Mouse (Mus musculus): ENCODE measurements around the gene Krt5.
"Not testable (repeated sequence)": the region's sequence is repeated elsewhere in the genome, so short reads cannot be mapped to it uniquely, and the experiment has no call there.

Krt5 gene

DNA sequence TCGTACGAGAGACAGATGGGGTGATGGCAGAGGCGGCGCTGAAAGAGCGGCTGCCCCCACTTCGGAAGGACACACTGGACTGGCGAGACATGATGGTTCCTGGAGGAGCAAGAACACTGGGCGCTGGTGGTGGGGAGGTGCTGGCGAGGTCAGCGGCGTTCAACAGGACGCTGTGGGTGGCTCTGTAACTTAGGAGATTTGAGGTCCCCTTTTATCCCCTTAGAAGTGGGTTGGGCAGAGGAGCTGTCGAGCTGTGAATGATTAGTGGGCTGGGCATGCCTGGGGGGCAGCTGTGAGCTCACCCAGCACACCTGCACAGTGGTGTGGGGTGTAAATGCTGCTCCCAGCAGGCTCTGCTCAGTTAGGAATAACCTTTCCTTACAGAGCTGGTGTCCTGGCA lies at the start of gene Krt5:
TSS of gene Krt5 (minus strand) at position 179 of the 400 bp plus-strand sequence.
- no peak for DNase-seq (ENCODE audit: inconsistent age in 2 of 2, low spot score in 1 of 2)

DNA sequence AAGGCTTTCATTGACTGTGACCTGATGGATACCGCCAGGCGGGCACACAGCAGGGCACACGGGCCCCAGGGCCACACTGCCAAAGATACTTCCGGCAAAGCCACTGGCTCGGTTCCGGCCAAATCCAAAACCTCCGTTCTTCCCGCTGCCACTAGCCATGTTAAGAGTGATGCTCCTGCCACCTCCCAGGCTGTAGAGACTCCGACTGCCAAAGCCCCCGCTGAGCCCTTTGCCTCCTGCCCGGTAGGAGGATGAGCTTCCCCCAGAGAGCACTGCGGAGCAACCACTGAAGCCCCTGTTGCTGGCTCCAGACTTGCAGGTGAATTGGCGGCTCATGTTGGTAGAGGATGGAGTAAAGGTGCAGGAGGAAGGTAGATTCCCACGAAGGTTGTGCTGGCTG lies 30.0 kb upstream of the Krt5 start, which contains the start of gene Krt71:
TSS of gene Krt71 (minus strand) at position 399 of the 400 bp plus-strand sequence.
- no peak for DNase-seq (ENCODE audit: inconsistent age in 2 of 2, low spot score in 1 of 2)

DNA sequence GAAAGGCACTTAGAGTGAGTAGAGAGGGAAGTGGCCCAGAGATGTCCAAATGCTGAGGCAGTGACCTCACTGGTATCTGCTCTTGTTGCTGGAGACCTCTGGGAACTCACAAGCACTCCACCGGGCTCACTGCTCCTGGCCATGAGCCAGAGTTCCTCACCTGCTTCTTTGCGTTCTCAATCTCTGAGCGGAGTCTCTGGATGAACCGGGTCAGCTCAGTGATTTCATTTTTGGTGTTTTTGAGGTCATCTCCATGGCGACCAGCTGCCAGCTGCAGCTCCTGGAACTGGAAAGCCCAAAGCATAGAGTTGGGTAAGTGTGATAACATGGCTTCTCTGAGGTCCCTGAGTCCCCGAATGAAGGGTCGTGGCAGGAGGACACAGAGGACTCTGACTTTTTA lies 25.1 kb upstream of the Krt5 start:
- DNase-seq (ENCODE audit: inconsistent age in 2 of 2, low spot score in 1 of 2) = peak; percentile 7 to 61

DNA sequence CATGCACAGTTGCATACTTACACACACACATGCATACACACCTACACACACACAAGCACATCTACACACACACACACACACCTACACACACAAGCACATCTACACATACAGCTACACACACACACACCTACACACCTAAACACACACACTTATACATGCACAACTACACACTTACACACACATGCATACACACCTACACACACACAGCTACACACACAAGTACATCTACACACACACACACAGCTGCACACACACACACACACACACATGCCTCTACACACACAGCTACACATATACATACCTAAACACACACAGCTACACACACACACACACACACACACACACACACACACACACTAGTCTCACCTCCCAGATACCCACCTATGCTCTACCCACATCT lies 18.0 kb upstream of the Krt5 start:
- no peak for DNase-seq (ENCODE audit: inconsistent age in 2 of 2, low spot score in 1 of 2)

- no peak for DNase-seq (ENCODE audit: inconsistent age in 2 of 2, low spot score in 1 of 2)
These were observed 12.0 kb upstream of the Krt5 start for GRCm38 (mm10) chr15:101724686-101725085.

- DNase-seq (ENCODE audit: inconsistent age in 2 of 2, low spot score in 1 of 2) = no peak
These were observed 3.1 kb upstream of the Krt5 start for GRCm38 (mm10) chr15:101715831-101716230.

- DNase-seq (ENCODE audit: inconsistent age in 2 of 2, low spot score in 1 of 2) = no peak
These were observed 1.7 kb upstream of the Krt5 start for GRCm38 (mm10) chr15:101714356-101714755.

DNA sequence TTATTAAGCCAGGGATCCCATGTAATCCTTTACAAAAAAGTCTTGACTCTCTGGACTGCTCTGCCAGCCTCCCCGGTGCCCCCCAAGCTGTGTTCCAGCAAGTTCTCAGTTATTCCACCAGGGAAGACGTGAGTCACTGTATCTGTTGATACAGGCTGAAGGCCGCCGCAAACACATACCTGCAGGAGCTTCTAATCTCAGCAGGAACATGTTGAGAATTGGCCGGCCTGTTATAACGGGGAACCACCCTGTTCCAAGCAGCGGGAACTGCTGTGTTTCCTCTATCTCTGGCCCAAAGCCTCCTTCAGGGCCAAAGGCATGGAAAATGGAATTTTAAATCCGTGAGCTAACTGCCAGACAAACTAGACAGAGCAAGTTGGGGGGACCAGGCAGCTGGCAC lies 1.0 kb upstream of the Krt5 start:
- no peak for DNase-seq (ENCODE audit: inconsistent age in 2 of 2, low spot score in 1 of 2)

DNA sequence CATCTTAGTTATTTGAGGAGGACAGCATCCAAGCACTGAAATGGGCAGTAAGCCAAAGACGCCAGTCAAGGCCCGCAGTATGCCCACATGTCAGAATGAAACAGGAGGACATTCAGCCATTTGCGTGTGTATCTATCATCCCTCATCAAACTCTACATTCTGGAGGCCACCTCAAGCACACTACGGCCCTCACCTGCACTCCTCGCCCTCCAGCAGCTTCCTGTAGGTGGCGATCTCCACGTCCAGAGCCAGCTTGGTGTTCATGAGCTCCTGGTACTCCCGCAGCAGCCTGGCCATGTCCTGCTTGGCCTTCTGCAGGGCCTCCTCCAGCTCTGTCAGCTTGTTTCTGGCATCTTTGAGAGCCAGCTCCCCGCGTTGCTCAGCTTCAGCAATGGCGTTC lies 4.0 kb downstream of the Krt5 start:
- DNase-seq (ENCODE audit: inconsistent age in 2 of 2, low spot score in 1 of 2) = no peak

- no peak for DNase-seq (ENCODE audit: inconsistent age in 2 of 2, low spot score in 1 of 2)
These were observed 5.2 kb downstream of the Krt5 start for GRCm38 (mm10) chr15:101707454-101707853.

DNA sequence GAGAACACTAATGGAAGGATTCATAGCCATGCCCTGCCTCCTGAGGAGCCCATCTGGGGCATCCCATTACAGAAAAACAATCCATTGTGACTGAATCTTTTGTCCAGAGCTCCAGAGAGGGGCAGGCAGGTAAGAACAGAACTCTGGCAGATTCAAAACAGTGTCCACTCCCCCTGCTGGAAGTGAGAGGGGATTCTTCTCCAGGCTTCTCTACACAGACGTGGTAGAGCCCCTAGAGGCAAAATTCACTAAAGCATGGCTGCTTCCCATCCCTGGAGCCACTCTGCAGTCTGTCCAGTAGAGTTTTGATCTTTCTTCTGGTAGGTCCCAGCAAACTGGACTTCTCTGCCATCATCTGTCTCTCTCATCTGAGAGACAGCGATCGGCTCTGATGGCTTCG lies 8.6 kb downstream of the Krt5 start:
- no peak for DNase-seq (ENCODE audit: inconsistent age in 2 of 2, low spot score in 1 of 2)

DNA sequence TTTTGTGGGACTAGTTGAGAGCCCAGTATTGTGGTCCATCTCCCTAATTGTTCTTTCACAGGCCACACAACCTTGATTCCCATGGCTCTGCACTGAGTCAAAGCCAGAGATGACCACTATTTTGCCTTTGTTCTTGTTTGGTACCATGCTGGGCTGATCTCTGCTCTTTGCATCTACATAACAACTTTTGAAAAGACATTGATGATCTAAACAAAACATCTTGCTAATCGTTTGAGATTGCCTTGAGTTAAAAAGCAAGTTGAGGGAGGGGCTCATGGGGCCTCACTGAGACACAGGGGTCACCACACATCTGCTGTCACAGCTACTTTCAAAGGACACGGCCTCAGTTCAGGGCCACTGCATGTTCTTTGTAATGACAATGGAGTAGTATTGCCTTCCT lies 10.3 kb downstream of the Krt5 start:
- no peak for DNase-seq (ENCODE audit: inconsistent age in 2 of 2, low spot score in 1 of 2)

DNA sequence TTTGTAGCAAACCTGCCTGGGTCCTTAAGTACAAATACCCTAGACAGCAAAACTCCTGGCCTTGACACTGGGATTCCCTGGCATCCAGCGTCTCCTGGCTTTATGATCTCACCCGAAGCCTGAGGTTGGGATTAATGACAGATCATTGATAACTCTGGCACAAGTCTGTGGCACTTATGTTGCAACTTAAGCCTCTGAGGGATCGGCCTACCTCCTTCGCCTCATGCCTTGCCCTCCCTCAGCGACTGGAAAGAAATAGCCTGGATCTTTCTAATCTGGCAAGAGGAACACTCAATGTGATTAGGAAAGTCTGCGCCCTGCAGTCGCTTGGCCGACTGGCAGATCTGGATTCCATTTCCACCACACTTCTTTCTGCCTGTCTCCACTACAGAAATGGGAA lies 12.8 kb downstream of the Krt5 start:
- no peak for DNase-seq (ENCODE audit: inconsistent age in 2 of 2, low spot score in 1 of 2)

DNA sequence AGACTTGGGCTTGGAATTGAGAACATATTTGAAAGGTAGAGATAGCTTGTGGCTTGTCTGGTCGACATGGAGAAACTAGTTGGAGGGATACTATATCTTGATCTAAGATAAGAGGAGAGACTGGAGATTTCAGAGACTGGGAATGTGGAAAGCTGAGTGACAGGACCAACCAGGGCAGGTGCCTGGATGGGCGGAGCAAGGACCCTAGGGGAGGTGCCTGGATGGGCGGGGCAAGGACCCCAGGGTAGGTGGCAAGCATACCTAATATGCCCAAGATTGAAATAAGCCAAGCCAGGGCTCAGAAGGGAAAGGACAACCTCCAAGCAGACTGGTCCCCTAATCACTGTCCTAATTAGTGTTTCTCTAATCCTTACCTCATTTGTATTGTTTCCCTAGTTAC lies 13.5 kb downstream of the Krt5 start:
- no peak for DNase-seq (ENCODE audit: inconsistent age in 2 of 2, low spot score in 1 of 2)

DNA sequence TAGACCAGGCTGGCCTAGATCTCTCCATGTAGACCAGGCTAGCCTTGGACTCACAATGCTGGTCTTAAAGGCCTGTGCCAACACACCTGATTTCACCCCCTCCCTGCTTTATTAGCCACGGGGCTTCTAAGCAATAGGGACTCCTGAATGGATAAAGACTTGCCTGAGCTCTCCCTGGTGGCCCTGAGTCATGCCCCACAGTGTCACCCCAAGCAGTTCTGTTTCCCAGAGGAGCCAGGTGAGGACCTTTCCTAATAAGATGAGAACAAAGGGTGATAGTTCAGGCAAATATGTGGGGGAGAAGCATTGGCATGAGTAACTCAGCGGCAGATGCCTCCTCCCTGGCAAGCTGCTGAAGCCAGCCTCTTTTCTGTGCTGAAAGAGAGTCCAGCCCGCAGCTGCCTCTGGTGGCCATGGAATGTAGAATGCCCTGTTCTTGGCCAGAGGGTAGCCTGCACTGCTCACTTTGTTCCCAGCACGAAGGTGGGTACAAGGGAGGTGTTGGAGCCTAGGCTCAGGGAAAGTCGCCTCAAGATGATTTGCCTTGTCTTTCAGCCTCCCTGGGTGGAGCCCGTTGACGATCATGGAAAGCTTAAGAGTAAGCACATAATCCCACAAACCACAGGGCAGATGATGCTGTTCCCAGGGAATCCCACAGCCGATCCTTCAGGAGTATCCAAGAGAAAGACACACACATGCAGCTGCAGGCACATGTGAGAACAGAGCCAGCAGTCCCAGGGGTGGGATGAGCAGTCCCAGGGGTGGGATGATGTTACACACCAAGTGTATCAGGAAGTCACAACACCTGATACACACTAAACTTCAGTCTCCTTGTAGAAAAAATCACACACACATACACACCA lies 15.1 kb downstream of the Krt5 start:
- DNase-seq (ENCODE audit: inconsistent age in 2 of 2, low spot score in 1 of 2) = no peak

- DNase-seq (ENCODE audit: inconsistent age in 2 of 2, low spot score in 1 of 2) = no peak
These were observed 18.5 kb downstream of the Krt5 start, which contains the start of gene Krt6a for GRCm38 (mm10) chr15:101694207-101694606. Krt6a (minus strand) TSS chr15:101694307.

DNA sequence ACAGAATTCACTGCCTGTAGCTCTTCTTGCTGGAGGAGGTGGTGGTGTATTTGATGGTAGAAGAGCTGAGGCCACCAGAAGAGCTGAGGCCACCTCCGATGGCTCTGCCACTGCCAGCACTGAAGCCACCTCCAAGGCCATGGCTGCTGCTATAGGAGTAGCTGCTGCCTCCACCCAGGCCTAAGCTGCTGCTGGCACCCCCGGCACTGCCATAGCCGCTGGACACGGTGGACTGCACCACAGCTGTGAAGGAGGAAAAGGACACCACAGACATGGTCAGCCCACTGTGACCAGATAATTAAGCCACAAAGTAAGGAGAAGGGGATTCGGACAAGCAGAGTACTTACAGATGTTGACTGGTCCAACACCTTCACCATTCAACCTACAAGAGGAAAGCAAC lies 22.2 kb downstream of the Krt5 start:
- not testable (repeated sequence) for DNase-seq (ENCODE audit: inconsistent age in 2 of 2, low spot score in 1 of 2)

DNA sequence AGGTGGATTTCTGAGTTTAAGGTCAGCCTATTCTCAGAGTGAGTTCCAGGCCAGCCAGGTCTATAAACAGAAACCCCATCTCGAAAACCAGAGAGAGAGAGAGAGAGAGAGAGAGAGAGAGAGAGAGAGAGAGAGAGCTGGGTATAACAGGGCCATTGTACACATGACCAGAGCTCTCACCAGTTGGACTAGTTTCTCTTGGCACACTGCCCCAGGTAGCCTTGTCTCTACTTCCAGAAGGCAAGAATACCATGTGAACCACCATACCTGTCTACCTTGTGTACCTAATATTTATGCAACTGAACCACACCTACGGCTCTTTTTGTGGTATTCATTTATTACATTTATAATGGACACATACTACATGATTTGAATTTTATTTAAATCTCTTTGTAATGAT lies 24.5 kb downstream of the Krt5 start:
- DNase-seq (ENCODE audit: inconsistent age in 2 of 2, low spot score in 1 of 2) = no peak

GRCm38 (mm10) chr15:101680187-101680586 lies 32.5 kb downstream of the Krt5 start, which contains the start of gene Krt6b:
Krt6b (minus strand) TSS chr15:101680287.
- no peak for DNase-seq (ENCODE audit: inconsistent age in 2 of 2, low spot score in 1 of 2)

DNA sequence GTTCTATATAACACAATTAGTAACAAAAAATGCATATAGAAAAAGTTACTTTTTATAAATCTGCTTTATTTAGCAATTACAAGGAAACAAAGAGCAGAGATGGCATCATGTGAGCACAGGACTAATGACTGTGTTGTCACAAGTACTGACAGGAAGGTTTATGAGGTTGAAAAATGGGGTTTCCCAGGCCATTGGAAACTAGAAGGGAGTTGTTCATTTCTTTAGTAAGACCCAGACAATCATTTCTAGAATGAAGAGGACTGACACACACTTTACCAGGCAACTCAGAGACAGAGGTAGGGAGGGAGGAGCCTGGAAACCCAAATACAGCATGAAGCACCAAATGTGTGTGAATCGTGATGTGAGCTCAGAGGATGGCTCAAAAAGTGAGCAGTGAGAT lies 36.7 kb downstream of the Krt5 start:
- DNase-seq (ENCODE audit: inconsistent age in 2 of 2, low spot score in 1 of 2) = no peak

Measured in adrenal gland, adult (tissue).